Mouse (Mus musculus) spleen, adult 2 months (tissue): Measurements from ENCODE around the gene Thtpa. TPM values are rescaled to one million over a fixed set of nuclear protein-coding genes. Genes with fewer than 3 reads are reported as not detected.

ENCODE experiments used
- DNase-seq, 2 experiments: peaks; one replicate each; pipeline versions ENCODE4 v3.0.0 to v3.0.0-alpha.2; 2012 to 2021; ENCODE audit warnings: low spot score in 2 of 2, low read depth in 1 of 2
- H3K27ac ChIP-seq: fragments of 200-500 bp; 2 replicates; pipeline ENCODE4 v1.5.1; 2012; ENCODE audit warnings: low read length, inconsistent platforms; ENCODE audit not compliant: insufficient read depth
- H3K27me3 ChIP-seq: fragments of 200-500 bp; 2 replicates; pipeline ENCODE4 v1.6.1; 2012; ENCODE audit warnings: mild to moderate bottlenecking, moderate library complexity, low read length, inconsistent platforms; ENCODE audit not compliant: control insufficient read depth, insufficient read depth
- H3K36me3 ChIP-seq: fragments of 200-500 bp; 2 replicates; pipeline ENCODE4 v1.6.1; 2012; ENCODE audit warnings: mild to moderate bottlenecking, low read length, inconsistent platforms; ENCODE audit not compliant: control insufficient read depth, insufficient read depth
- H3K4me1 ChIP-seq: fragments of 200-500 bp; 2 replicates; pipeline ENCODE4 v1.6.1; 2011; ENCODE audit warnings: inconsistent platforms; ENCODE audit not compliant: control insufficient read depth, insufficient read depth, insufficient read length
- H3K4me3 ChIP-seq: fragments of 200-500 bp; 2 replicates; pipeline ENCODE4 v1.5.1; 2011; ENCODE audit warnings: mild to moderate bottlenecking, inconsistent platforms; ENCODE audit not compliant: insufficient read depth, insufficient read length; ENCODE audit errors: extremely low read depth
- CTCF ChIP-seq: fragments of 200-500 bp; IDR thresholded peaks from 2 replicates; pipeline ENCODE4 v1.5.1; 2011; ENCODE audit warnings: mild to moderate bottlenecking, inconsistent platforms; ENCODE audit not compliant: insufficient read depth, insufficient read length, insufficient replicate concordance; ENCODE audit errors: extremely low read depth
- POLR2A ChIP-seq: fragments of 200-500 bp; IDR thresholded peaks from 2 replicates; pipeline ENCODE4 v1.6.1; 2011; ENCODE audit warnings: low read depth, low read length, inconsistent platforms
- WGBS: fragments of 180-500 bp; shearing (Covaris S2); methylation state at CpG from one replicate; pipeline ENCODE4 v1.1.7; 2018; 5-methylcytosine and 5-hydroxymethylcytosine counted together
- polyA plus RNA-seq: library from polyadenylated mRNA; depleted of rRNA; stranded (reverse); fragments of >200 nt; gene quantifications from 2 replicates; pipeline ENCODE4 v1.2.3, GENCODE M21; 2012

Thtpa gene
- polyA plus RNA-seq, 1 experiment = 4.4 TPM

GRCm38 (mm10) chr14:55105386-55105785, 10.8 kb downstream of the Thtpa start:
- H3K27ac ChIP-seq = no peak overlapping the region
- no peak overlapping the region for H3K4me3 ChIP-seq
- 16% methylated on average over 7 of the region's 7 CpGs for WGBS

GRCm38 (mm10) chr14:55105836-55106809, 11.5 kb downstream of the Thtpa start, which contains the start of gene Ap1g2:
Ap1g2 (minus strand) TSS chr14:55106593.
- H3K4me1 ChIP-seq = no peaks in the 10 kb centered on the region
- H3K36me3 ChIP-seq = peaks cover 12% of the 10 kb centered on the region
- peak; percentile 70 to 84 for DNase-seq
- WGBS = 2% methylated on average over 39 of the region's 39 CpGs
- no peaks in the 10 kb centered on the region for H3K27me3 ChIP-seq
- peak within 1 kb of the TSS; percentile 65 for H3K4me3 ChIP-seq
- peak within 1 kb of the TSS; percentile 68 for H3K27ac ChIP-seq
- TF ChIP-seq POLR2A (peak; percentile 66; the same call in 1 of the 2 replicates), CTCF (no peak)

More at GRCm38 (mm10) chr14:55105386-55105785, 10.8 kb downstream of the Thtpa start:
- TF ChIP-seq POLR2A (no peak), CTCF (no peak)
- DNase-seq = no peak
- peaks cover 15% of the 10 kb centered on the region for H3K36me3 ChIP-seq
- no peaks in the 10 kb centered on the region for H3K27me3 ChIP-seq
- H3K4me1 ChIP-seq = no peaks in the 10 kb centered on the region

GRCm38 (mm10) chr14:55106990-55107389, 12.4 kb downstream of the Thtpa start:
- Histone ChIP-seq H3K4me1 (no peaks in the 10 kb centered on the region), H3K27me3 (peaks cover 2% of the 10 kb centered on the region; the same call in 1 of the 2 replicates), H3K4me3 (no peak overlapping the region), H3K36me3 (peaks cover 11% of the 10 kb centered on the region), H3K27ac (no peak overlapping the region)
- 86% methylated on average over 8 of the region's 8 CpGs for WGBS
- no peak for DNase-seq
- TF ChIP-seq CTCF (no peak), POLR2A (no peak)

- 65% methylated on average over 9 of the region's 9 CpGs for WGBS
- no peak for DNase-seq
- Histone ChIP-seq H3K27ac (no peak overlapping the region), H3K27me3 (peaks cover 2% of the 10 kb centered on the region; the same call in 1 of the 2 replicates), H3K4me3 (no peak overlapping the region), H3K4me1 (no peaks in the 10 kb centered on the region), H3K36me3 (peaks cover 3% of the 10 kb centered on the region; the same call in 1 of the 2 replicates)
- TF ChIP-seq POLR2A (no peak), CTCF (no peak)
Observed at GRCm38 (mm10) chr14:55108202-55108870, 13.8 kb downstream of the Thtpa start.

GRCm38 (mm10) chr14:55109048-55109873, 14.7 kb downstream of the Thtpa start:
- WGBS = 27% methylated on average over 21 of the region's 21 CpGs
- H3K27ac ChIP-seq = no peak overlapping the region
- no peaks in the 10 kb centered on the region; the same call in 1 of the 2 replicates for H3K36me3 ChIP-seq
- DNase-seq = no peak
- peaks cover 3% of the 10 kb centered on the region; the same call in 1 of the 2 replicates for H3K4me1 ChIP-seq
- no peak overlapping the region for H3K4me3 ChIP-seq
- H3K27me3 ChIP-seq = peaks cover 9% of the 10 kb centered on the region; the same call in 1 of the 2 replicates
- no peak for TF ChIP-seq CTCF
- no peak for TF ChIP-seq POLR2A

- WGBS = 67% methylated on average over 9 of the region's 9 CpGs
- DNase-seq = no peak
- TF ChIP-seq CTCF (no peak), POLR2A (no peak)
- Histone ChIP-seq H3K36me3 (no peaks in the 10 kb centered on the region), H3K27me3 (peaks cover 16% of the 10 kb centered on the region), H3K4me3 (no peak overlapping the region), H3K4me1 (peaks cover 10% of the 10 kb centered on the region), H3K27ac (no peak overlapping the region)
Observed at GRCm38 (mm10) chr14:55110076-55110475, 15.5 kb downstream of the Thtpa start.
